Mouse (Mus musculus) limb, embryonic 10.5 days (tissue): ENCODE results near the gene Nup43. TPM values are rescaled to one million over a fixed set of nuclear protein-coding genes. Genes with fewer than 3 reads are reported as not detected.
"Not testable (repeated sequence)": the region's sequence is repeated elsewhere in the genome, so short reads cannot be mapped to it uniquely, and the experiment has no call there.

ENCODE experiments used
- DNase-seq: peaks from one replicate; pipeline ENCODE4 v3.0.0-alpha.2; 2017; ENCODE audit warnings: low spot score
- H3K27ac ChIP-seq: fragments of 300-500 bp; sonication (generic); 2 replicates; pipeline ENCODE4 v1.5.1; 2016; ENCODE audit warnings: mild to moderate bottlenecking
- H3K27me3 ChIP-seq: fragments of 300-500 bp; sonication (generic); 2 replicates; pipeline ENCODE4 v1.6.1; 2016; ENCODE audit warnings: low read depth, mild to moderate bottlenecking; ENCODE audit not compliant: poor library complexity, severe bottlenecking
- H3K36me3 ChIP-seq: fragments of 300-500 bp; sonication (generic); 2 replicates; pipeline ENCODE4 v1.6.1; 2016; ENCODE audit warnings: mild to moderate bottlenecking, moderate library complexity
- H3K4me1 ChIP-seq: fragments of 300-500 bp; sonication (generic); 2 replicates; pipeline ENCODE4 v1.6.1; 2016
- H3K4me3 ChIP-seq: fragments of 300-500 bp; sonication (generic); 2 replicates; pipeline ENCODE4 v1.5.1; 2016; ENCODE audit warnings: mild to moderate bottlenecking, moderate library complexity
- H3K9me3 ChIP-seq: fragments of 300-500 bp; sonication (generic); replicated peaks from 2 replicates; pipeline ENCODE4 v1.6.1; 2016; ENCODE audit warnings: mild to moderate bottlenecking
- WGBS: fragments of 180-500 bp; shearing (Covaris S2); methylation state at CpG from one replicate; pipeline ENCODE4 v1.1.7; 2016; 5-methylcytosine and 5-hydroxymethylcytosine counted together
- polyA plus RNA-seq: library from polyadenylated mRNA; unstranded; fragments of >200 nt; fragmentation: Nextera tagmentation; extraction: Ambion mirVana; gene quantifications from 2 replicates; pipeline ENCODE4 v1.2.1, GENCODE M21; 2016

The Nup43 gene
- polyA plus RNA-seq, result 93.2 and 102 TPM in 2 replicates

DNA sequence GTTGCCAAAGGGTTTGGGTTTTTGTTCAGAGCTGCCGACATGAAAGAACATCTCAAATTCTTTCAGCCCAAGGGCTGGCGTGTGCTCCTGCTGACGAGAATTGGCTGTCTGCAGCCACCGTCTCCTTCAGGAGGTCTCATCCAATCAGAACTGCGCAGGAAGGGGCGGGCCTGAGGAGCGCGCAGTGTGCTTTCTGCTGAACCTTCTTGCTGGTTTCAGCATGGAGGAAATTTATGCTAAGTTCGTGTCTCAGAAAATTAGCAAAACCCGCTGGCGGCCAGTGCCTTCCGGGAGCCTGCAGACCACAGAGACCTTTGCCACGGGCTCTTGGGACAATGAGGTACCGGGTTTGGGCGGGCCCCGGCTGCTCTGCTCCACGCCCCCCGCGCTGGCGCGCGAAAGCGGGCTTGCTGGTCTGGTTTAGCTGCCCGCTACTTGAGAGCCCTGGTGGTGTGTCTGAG lies at the start of gene Nup43:
TSS of gene Nup43 (plus strand) at position 162 of the 461 bp plus-strand sequence.
- peaks cover 14% of the 10 kb centered on the region for H3K4me1 ChIP-seq
- no peaks in the 10 kb centered on the region for H3K9me3 ChIP-seq
- H3K27ac ChIP-seq, result peak within 1 kb of the TSS; percentile 84
- no peaks in the 10 kb centered on the region for H3K27me3 ChIP-seq
- peak within 1 kb of the TSS; percentile 80 for H3K4me3 ChIP-seq
- WGBS, result 0% methylated on average over 24 of the region's 24 CpGs
- peaks cover 31% of the 10 kb centered on the region for H3K36me3 ChIP-seq
- peak; percentile 92 for DNase-seq

DNA sequence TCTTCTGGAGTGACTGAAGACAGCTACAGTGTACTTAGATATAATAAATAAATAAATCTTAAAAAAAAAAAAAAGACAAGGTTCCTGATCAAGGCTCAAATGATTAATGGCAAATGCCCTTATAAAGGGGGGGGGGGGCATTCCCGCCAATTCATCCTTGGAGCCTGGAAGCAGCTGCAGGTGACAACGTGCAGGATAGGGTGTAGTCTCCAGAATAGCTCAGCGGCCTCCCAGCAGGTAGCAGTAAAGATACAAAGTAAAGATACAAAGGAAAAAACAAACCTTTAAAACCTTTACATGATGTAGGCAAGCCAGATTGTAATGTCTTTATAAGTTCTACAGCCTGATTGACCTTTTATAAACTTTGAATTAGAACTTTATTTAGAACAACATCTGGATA lies 49.7 kb upstream of the Nup43 start:
- H3K9me3 ChIP-seq, H3K4me3 ChIP-seq, DNase-seq, H3K36me3 ChIP-seq, H3K27me3 ChIP-seq, H3K27ac ChIP-seq, H3K4me1 ChIP-seq: not testable (repeated sequence)
- WGBS, result 61% methylated on average over 3 of the region's 3 CpGs

DNA sequence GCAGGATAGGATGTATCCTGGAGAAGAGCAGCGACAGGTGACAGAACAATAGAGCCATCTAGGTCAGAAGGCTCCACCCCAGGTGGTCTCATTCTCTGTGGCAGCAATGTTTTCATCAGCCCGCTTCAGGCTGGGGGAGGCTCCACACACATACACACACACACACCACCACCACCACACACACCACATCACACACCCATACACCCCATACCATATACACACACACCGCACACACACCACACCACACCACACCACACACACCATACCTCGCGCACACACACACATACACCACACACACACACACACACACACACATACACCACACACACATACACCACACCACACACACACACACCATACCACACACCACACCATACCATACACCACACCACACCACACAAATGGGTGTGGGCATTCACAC lies 47.5 kb upstream of the Nup43 start:
- no peak for DNase-seq
- H3K9me3 ChIP-seq, result 0 out of 2 replicates have a peak, but pooled peaks cover 1% of the 10 kb centered on the region
- WGBS, result 95% methylated on average over 5 of the region's 5 CpGs

DNA sequence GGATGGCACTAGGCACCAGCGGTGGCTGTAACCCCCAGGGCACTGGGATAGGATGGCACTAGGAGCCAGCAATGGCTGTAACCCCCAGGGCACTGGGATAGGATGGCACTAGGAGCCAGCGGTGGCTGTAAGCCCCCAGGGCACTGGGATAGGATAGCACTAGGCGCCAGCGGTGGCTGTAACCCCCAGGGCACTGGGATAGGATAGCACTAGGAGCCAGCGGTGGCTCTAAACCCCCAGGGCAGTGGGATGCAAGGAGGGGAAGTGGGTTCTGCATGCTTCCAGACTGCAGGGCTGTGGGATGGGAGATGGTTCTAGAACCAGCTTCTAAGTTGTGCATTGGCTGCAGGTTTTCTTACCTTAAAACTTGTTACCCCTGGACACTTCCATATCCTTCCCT lies 46.6 kb upstream of the Nup43 start:
- Histone ChIP-seq H3K27ac (no peak overlapping the region), H3K4me3 (no peak overlapping the region), H3K27me3 (no peaks in the 10 kb centered on the region), H3K36me3 (no peaks in the 10 kb centered on the region), H3K9me3 (no peaks in the 10 kb centered on the region), H3K4me1 (no peaks in the 10 kb centered on the region)
- WGBS, result 80% methylated on average over 5 of the region's 5 CpGs
- DNase-seq, result no peak

More for the DNA sequence above, 47.5 kb upstream of the Nup43 start:
- Histone ChIP-seq H3K36me3 (no peaks in the 10 kb centered on the region), H3K4me3 (no peak overlapping the region), H3K4me1 (no peaks in the 10 kb centered on the region), H3K27ac (no peak overlapping the region), H3K27me3 (no peaks in the 10 kb centered on the region)

DNA sequence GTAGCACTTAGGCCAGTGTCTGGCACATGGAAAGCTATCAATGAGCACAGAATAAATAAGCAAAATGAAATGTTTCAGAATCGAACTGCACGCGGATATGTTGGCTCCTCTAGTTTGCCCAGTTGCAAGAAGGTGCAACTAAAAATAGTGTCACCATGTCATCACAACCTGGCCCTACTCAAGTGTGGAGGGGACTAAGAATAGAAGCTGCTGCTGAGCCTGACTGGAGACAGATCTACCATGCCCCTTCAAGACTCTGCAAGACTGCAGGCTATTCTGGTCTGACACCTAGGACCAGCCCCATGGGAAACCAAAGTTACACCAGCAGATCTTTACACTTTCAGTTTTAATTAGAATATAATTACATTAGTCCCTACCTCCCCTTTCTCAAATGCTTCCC lies 44.9 kb upstream of the Nup43 start:
- no peaks in the 10 kb centered on the region for H3K27me3 ChIP-seq
- 93% methylated on average over 3 of the region's 3 CpGs for WGBS
- DNase-seq, result no peak
- H3K4me1 ChIP-seq, result no peaks in the 10 kb centered on the region
- no peak overlapping the region for H3K4me3 ChIP-seq
- H3K36me3 ChIP-seq, result no peaks in the 10 kb centered on the region
- no peaks in the 10 kb centered on the region for H3K9me3 ChIP-seq
- no peak overlapping the region for H3K27ac ChIP-seq

DNA sequence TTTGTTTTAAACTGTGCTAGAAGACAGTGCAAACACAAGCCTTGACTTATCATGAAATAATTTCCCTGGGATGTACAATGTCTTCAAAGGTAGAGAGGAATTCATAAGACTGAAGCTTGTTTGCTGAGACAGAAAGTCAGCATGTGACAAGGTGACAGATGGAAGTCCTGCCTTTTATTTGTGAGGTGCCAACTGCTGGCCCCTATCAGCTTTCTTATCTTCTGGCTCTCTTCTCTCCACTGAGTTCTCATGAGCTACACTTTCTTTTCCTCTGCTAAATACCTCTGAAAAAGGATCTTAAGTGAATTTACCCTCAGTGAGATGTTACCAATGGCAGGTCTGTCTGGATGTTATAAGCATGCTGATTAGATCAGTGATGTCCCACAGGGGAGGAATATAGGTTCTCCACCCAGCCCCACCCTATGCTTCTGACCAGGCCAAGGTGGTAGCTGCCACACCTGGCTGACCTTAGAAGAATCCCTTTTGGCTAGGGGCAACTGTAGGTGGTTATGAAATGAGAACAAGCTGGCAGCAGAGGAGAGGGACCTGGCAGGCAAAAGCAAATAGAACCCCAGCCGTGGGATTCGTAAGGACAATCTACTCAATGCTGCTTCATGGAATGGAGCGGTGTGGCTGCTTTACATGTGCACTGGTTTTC lies 43.3 kb upstream of the Nup43 start:
- WGBS, result 96% methylated on average over 3 of the region's 3 CpGs
- H3K9me3 ChIP-seq, result no peaks in the 10 kb centered on the region
- peaks cover 4% of the 10 kb centered on the region for H3K36me3 ChIP-seq
- H3K27ac ChIP-seq, result no peak overlapping the region
- no peaks in the 10 kb centered on the region for H3K27me3 ChIP-seq
- no peaks in the 10 kb centered on the region for H3K4me1 ChIP-seq
- DNase-seq, result no peak
- no peak overlapping the region for H3K4me3 ChIP-seq

DNA sequence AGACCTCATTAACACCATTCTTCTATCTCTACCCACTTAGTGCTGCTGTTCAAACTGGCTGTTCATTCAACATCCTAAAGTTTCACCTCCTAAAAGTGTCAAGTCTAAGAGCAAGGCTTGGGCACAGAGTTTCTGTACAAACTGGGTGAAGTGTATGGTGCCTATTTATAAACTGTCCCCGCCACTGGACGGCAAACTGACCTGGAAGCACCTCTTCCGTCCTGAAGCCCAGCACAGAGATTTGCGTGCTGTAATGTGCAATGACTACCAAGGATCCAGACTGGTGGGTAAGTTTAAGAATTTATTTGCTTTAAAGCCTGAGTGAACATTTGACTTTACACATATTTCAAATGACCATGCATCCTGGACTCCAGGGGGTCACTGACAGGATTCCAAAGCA lies 38.2 kb upstream of the Nup43 start:
- no peaks in the 10 kb centered on the region for H3K9me3 ChIP-seq
- 90% methylated on average over 4 of the region's 4 CpGs for WGBS
- H3K4me1 ChIP-seq, result no peaks in the 10 kb centered on the region
- peaks cover 30% of the 10 kb centered on the region for H3K36me3 ChIP-seq
- H3K27me3 ChIP-seq, result no peaks in the 10 kb centered on the region
- DNase-seq, result no peak
- H3K27ac ChIP-seq, result no peak overlapping the region
- no peak overlapping the region for H3K4me3 ChIP-seq

DNA sequence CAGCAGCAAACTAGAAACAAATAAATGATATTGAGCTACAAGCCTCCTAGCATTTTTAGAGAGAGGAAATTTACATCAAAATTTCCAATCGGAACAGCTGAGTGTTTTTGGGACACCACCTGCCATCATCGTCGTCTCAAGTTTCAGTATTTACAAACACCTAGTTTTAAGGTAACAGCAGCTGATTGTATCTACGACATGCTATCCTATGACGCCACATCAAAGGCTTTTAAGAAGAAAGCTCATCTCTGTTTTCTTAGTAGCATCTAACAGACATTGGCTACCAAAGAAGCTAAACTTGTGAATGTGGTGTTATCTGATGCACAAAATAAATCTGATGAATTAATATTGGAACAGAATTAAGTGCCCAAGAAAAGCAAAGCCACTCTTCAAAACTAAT lies 37.0 kb upstream of the Nup43 start:
- H3K36me3 ChIP-seq, result peaks cover 30% of the 10 kb centered on the region
- WGBS, result 91% methylated on average over 5 of the region's 5 CpGs
- H3K27ac ChIP-seq, result no peak overlapping the region

DNA sequence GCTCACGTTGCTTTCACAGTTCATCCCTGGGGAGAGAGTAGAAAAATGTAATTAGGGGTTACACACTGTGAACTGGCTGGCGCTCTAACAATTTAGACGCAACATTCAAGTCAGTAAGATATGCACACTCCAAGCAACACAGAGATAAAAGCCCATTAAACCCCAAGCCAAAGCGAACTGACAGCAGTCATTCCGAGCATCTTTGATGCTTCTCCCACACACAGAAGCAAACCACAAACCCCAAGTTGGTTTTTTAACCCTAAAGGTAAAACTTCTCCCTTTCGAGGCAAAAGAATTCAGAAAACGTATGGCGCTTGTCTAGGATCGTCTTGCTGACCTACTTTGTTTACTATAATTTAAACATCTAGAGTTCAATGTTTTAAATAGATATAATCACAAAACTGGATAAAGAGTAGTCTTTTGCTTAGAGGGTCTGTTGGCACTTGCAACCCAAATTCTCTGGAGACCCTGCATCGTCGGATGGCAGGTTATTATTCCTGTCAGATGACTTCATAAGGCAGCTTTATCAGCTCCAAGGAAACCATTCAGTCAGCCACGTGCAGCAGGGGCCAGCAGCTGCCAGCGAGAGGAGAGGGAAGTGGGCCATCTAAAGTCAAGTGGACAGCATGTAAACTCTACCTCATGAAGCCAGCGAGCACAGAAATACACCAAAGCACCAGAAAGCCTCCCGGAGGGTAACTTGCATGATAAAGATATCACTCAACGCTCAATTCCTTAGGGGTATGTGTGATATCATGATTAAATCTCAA lies 36.2 kb upstream of the Nup43 start:
- Histone ChIP-seq H3K9me3 (no peaks in the 10 kb centered on the region), H3K36me3 (peaks cover 30% of the 10 kb centered on the region), H3K4me3 (no peak overlapping the region), H3K4me1 (no peaks in the 10 kb centered on the region), H3K27ac (no peak overlapping the region), H3K27me3 (no peaks in the 10 kb centered on the region)
- no peak for DNase-seq
- WGBS, result 89% methylated on average over 16 of the region's 16 CpGs

More for the DNA sequence above, 37.0 kb upstream of the Nup43 start:
- no peaks in the 10 kb centered on the region for H3K4me1 ChIP-seq
- H3K27me3 ChIP-seq, result no peaks in the 10 kb centered on the region
- DNase-seq, result no peak
- H3K9me3 ChIP-seq, result no peaks in the 10 kb centered on the region
- no peak overlapping the region for H3K4me3 ChIP-seq

DNA sequence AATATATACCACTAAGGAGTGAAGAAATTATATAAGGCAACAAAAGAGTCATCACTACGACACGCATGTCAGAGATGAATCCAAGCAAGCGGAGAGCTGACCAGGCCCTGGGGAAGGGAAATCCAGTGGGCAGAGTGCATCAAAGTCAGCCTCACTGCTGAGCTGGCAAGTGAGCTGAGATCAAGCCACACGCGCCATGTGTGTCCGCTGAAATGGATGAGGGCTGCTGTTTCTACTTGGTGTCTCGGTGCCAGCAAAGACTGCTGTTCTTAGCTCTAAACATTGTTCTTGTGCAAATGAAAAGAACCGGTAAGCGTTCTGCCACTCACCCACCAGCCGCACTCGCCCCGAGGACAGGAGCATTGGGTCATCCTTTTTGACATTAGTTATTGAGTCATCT lies 26.9 kb upstream of the Nup43 start:
- H3K27ac ChIP-seq, result no peak overlapping the region
- no peak for DNase-seq
- no peaks in the 10 kb centered on the region for H3K4me1 ChIP-seq
- 97% methylated on average over 12 of the region's 12 CpGs for WGBS
- H3K9me3 ChIP-seq, result no peaks in the 10 kb centered on the region
- peaks cover 83% of the 10 kb centered on the region for H3K36me3 ChIP-seq
- H3K27me3 ChIP-seq, result no peaks in the 10 kb centered on the region
- no peak overlapping the region for H3K4me3 ChIP-seq

DNA sequence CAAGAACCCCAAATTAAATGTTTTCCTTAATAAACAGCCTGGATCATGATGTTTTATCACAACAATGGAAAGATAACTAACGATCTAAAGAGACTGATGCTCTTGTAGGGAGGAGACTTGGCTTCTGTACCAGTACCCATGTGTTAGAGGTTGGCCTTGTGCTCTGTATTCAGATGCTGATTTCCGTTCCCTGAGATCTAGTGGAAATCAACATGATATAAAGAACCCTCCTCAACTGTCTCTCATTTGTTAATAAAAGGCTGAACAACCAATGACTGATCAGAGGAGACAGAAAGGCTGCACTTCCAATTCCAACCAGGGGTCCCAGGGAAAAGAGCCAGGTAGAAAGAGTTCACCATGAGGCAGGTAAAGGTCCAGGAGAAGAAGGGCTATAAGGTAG lies 21.4 kb upstream of the Nup43 start:
- H3K27ac ChIP-seq, result no peak overlapping the region
- peaks cover 77% of the 10 kb centered on the region for H3K36me3 ChIP-seq
- H3K27me3 ChIP-seq, result no peaks in the 10 kb centered on the region
- DNase-seq, result no peak
- WGBS, result 92% methylated on average over 2 of the region's 2 CpGs
- H3K4me3 ChIP-seq, result no peak overlapping the region
- H3K4me1 ChIP-seq, result no peaks in the 10 kb centered on the region
- no peaks in the 10 kb centered on the region for H3K9me3 ChIP-seq

DNA sequence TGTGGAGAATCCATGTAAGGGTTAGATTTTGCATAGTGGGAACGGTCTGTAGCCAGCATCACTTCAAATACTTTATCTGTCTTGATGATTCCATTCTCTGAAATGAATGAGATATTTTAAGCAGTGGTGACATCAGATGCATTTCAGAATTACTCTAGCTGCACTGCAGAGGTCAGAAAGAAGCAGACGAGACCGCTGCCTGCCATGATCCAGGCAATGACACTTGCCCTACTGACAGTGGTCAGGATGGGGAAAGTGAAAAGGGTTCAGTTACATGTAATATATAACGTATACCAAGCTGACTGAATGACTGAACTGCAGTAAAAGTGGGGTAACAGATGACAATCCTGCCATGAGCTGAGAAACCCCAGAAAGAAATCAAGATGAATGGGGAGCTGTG lies 18.2 kb upstream of the Nup43 start:
- DNase-seq, result no peak
- 93% methylated on average over 4 of the region's 4 CpGs for WGBS

DNA sequence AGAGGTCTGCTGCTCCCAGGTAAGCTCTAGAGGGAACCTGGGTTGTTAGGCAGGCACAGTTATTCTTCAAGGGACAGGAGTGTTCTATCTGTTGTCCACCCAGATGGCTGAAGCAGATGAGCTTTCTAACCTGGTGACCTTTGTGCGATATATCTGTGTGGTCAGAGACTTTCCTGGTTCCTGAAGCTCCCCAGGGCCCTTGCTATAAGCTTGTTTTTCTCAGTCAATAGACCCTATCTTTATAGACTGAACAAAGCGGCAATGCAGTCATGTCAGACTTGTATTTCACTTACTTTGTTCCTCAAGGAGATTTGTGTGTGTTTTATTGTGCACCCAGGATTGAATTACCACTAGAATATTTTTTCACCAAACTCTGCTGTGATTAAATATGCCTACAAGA lies 16.2 kb upstream of the Nup43 start:
- no peak for DNase-seq
- Histone ChIP-seq H3K9me3 (no peaks in the 10 kb centered on the region), H3K4me1 (no peaks in the 10 kb centered on the region), H3K27ac (no peak overlapping the region), H3K36me3 (peaks cover 34% of the 10 kb centered on the region), H3K4me3 (no peak overlapping the region), H3K27me3 (no peaks in the 10 kb centered on the region)
- 95% methylated on average over 2 of the region's 2 CpGs for WGBS

More for the DNA sequence above, 18.2 kb upstream of the Nup43 start:
- Histone ChIP-seq H3K4me3 (no peak overlapping the region), H3K27me3 (no peaks in the 10 kb centered on the region), H3K4me1 (no peaks in the 10 kb centered on the region), H3K36me3 (peaks cover 54% of the 10 kb centered on the region), H3K27ac (no peak overlapping the region), H3K9me3 (no peaks in the 10 kb centered on the region)
